Mouse (Mus musculus) heart, postnatal 25 days (tissue): Measurements from ENCODE around the gene Poln. TPM values are rescaled to one million over a fixed set of nuclear protein-coding genes. Genes with fewer than 3 reads are reported as not detected.

Experiments used
- DNase-seq: peaks from one replicate; pipeline ENCODE4 v3.0.0; 2022; ENCODE audit warnings: low spot score
- intact Hi-C: fragments of 180-260 bp; cut with DNase I; formaldehyde crosslinking; loops from one replicate; pipeline ENCODE4 v1.15.1; 2025
- total RNA-seq, 2 experiments: library from RNA; stranded (reverse); gene quantifications; 2 replicates each; pipeline ENCODE4 v1.2.3; 2021

The Poln gene
- total RNA-seq, 2 experiments from 2014 or later, result 3.3 to 3.4 TPM

GRCm38 (mm10) chr5:34139751-34140150, 29.5 kb downstream of the Poln start:
- intact Hi-C loops, result loop anchor here (2.0 kb wide), 1 partner anchor 51 kb away; no protein-coding TSS in a partner anchor
- peak; percentile 2 for DNase-seq

- no peak for DNase-seq
- intact Hi-C loops, result no loop called here
These were observed 36.5 kb downstream of the Poln start for GRCm38 (mm10) chr5:34132731-34133130.

GRCm38 (mm10) chr5:34124131-34124530, 45.1 kb downstream of the Poln start:
- intact Hi-C loops, result no loop called here
- no peak for DNase-seq

GRCm38 (mm10) chr5:34119121-34119856, 50.0 kb downstream of the Poln start:
- intact Hi-C loops, result no loop called here
- no peak for DNase-seq

- no peak for DNase-seq
- intact Hi-C loops, result no loop called here
These were observed 63.6 kb downstream of the Poln start for GRCm38 (mm10) chr5:34105681-34106080.

- intact Hi-C loops, result loop anchor here (5.0 kb wide), 2 partner anchors 95 to 115 kb away; no protein-coding TSS in a partner anchor
- no peak for DNase-seq
These were observed 71.9 kb downstream of the Poln start for GRCm38 (mm10) chr5:34097333-34097732.

- intact Hi-C loops, result no loop called here
- DNase-seq, result no peak
These were observed 76.2 kb downstream of the Poln start for GRCm38 (mm10) chr5:34093021-34093420.

GRCm38 (mm10) chr5:34032520-34032919, 136.7 kb downstream of the Poln start:
- intact Hi-C loops, result no loop called here
- no peak for DNase-seq

- DNase-seq, result no peak
- intact Hi-C loops, result no loop called here
These were observed 138.2 kb downstream of the Poln start for GRCm38 (mm10) chr5:34031022-34031421.

GRCm38 (mm10) chr5:34030101-34030500, 139.1 kb downstream of the Poln start:
- DNase-seq, result no peak
- intact Hi-C loops, result no loop called here

GRCm38 (mm10) chr5:34018968-34019367, 150.3 kb downstream of the Poln start:
- DNase-seq, result no peak
- intact Hi-C loops, result no loop called here

GRCm38 (mm10) chr5:34014652-34015051, 154.6 kb downstream of the Poln start:
- no peak for DNase-seq
- intact Hi-C loops, result no loop called here

- no peak for DNase-seq
- intact Hi-C loops, result no loop called here
These were observed 161.8 kb downstream of the Poln start for GRCm38 (mm10) chr5:34007392-34007941.

- no peak for DNase-seq
- intact Hi-C loops, result no loop called here
These were observed 162.4 kb downstream of the Poln start for GRCm38 (mm10) chr5:34006832-34007231.

GRCm38 (mm10) chr5:34004618-34005017, 164.6 kb downstream of the Poln start:
- intact Hi-C loops, result no loop called here

GRCm38 (mm10) chr5:34002636-34003035, 166.6 kb downstream of the Poln start:
- no peak for DNase-seq
- intact Hi-C loops, result no loop called here

More at GRCm38 (mm10) chr5:34004618-34005017, 164.6 kb downstream of the Poln start:
- DNase-seq, result no peak

- no peak for DNase-seq
- intact Hi-C loops, result no loop called here
These were observed 167.8 kb downstream of the Poln start for GRCm38 (mm10) chr5:34001401-34001800.

- no peak for DNase-seq
These were observed 168.4 kb downstream of the Poln start for GRCm38 (mm10) chr5:34000809-34001208.

GRCm38 (mm10) chr5:33999466-34000090, 169.7 kb downstream of the Poln start:
- DNase-seq, result no peak

More at GRCm38 (mm10) chr5:34000809-34001208, 168.4 kb downstream of the Poln start:
- intact Hi-C loops, result no loop called here

GRCm38 (mm10) chr5:33998505-33998877, 170.8 kb downstream of the Poln start:
- DNase-seq, result no peak
- intact Hi-C loops, result no loop called here

More at GRCm38 (mm10) chr5:33999466-34000090, 169.7 kb downstream of the Poln start:
- intact Hi-C loops, result no loop called here
